Mouse (Mus musculus) intestine, postnatal 0 days (tissue): ENCODE data around the gene CK137956. TPM values are rescaled to one million over a fixed set of nuclear protein-coding genes. Genes with fewer than 3 reads are reported as not detected.

ENCODE experiments used
- ATAC-seq: fragments of 200-750 bp; cut with Nextera tagmentation; 2 replicates; pipeline ENCODE4 v1.8.0; 2017; ENCODE audit warnings: mild to moderate bottlenecking, moderate TSS enrichment, moderate library complexity
- H3K27ac ChIP-seq: fragments of 300-500 bp; sonication (generic); 2 replicates; pipeline ENCODE4 v1.5.1; 2014; ENCODE audit warnings: mild to moderate bottlenecking, low read depth, low read length, moderate library complexity
- H3K27me3 ChIP-seq: fragments of 300-500 bp; sonication (generic); replicated peaks from 2 replicates; pipeline ENCODE4 v1.6.1; 2014; ENCODE audit warnings: low read length, mixed read lengths; ENCODE audit not compliant: control insufficient read depth, insufficient read depth
- H3K36me3 ChIP-seq: fragments of 300-500 bp; sonication (generic); 2 replicates; pipeline ENCODE4 v1.6.1; 2014; ENCODE audit warnings: mild to moderate bottlenecking, moderate library complexity; ENCODE audit not compliant: control insufficient read depth, insufficient read depth
- H3K4me1 ChIP-seq: fragments of 300-500 bp; sonication (generic); replicated peaks from 2 replicates; pipeline ENCODE4 v1.6.1; 2014; ENCODE audit warnings: antibody characterized with exemption, low read length, mixed read lengths; ENCODE audit not compliant: control insufficient read depth, insufficient read depth
- H3K4me2 ChIP-seq: fragments of 300-500 bp; sonication (generic); replicated peaks from 2 replicates; pipeline ENCODE4 v1.6.1; 2014; ENCODE audit warnings: low read depth, mild to moderate bottlenecking, moderate library complexity
- H3K4me3 ChIP-seq: fragments of 300-500 bp; sonication (generic); 2 replicates; pipeline ENCODE4 v1.5.1; 2014; ENCODE audit warnings: low read depth, low read length
- H3K9ac ChIP-seq: fragments of 300-500 bp; sonication (generic); 2 replicates; pipeline ENCODE4 v1.6.1; 2014; ENCODE audit warnings: mild to moderate bottlenecking, low read depth, low read length
- H3K9me3 ChIP-seq: fragments of 300-500 bp; sonication (generic); 2 replicates; pipeline ENCODE4 v1.6.1; 2016; ENCODE audit warnings: mixed run types; ENCODE audit not compliant: control insufficient read depth
- CTCF ChIP-seq: sonication (generic); IDR thresholded peaks from 2 replicates; pipeline ENCODE4 v1.5.1; 2016; ENCODE audit warnings: low read depth, mild to moderate bottlenecking, control low read depth, antibody characterized with exemption, moderate library complexity
- WGBS: fragments of 180-500 bp; shearing (Covaris S2); extraction: QIAGEN DNeasy Blood & Tissue Kit; methylation state at CpG from one replicate; pipeline ENCODE4 v1.1.7; 2014; 5-methylcytosine and 5-hydroxymethylcytosine counted together
- polyA plus RNA-seq: library from polyadenylated mRNA; unstranded; fragments of >200 nt; fragmentation: Nextera tagmentation; extraction: Ambion mirVana; gene quantifications from 2 replicates; pipeline ENCODE4 v1.2.1, GENCODE M21; 2015

Gene CK137956
- polyA plus RNA-seq, 1 experiment from 2014 or later = not detected

DNA sequence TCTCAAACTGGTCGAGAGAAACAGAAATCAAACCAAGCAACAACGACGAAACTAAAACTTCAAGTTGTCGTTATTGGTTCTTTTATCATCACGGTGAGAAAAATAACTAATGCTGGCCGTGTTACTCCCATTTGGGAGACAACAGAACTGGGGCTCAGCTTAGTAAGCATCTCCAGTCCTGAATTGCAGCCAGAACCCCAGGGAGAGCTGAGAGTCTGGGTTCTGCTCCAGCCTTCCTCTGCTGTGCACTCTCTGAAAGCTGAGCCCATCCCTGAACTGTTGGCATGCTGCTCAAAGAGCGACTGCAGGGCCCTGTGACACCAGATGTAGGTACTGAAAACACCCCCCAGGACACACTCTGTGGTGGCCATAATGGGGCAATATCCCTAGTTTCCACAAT lies 33.3 kb downstream of the CK137956 start:
- 86% methylated on average over 7 of the region's 7 CpGs for WGBS
- Histone ChIP-seq H3K4me1 (no peaks in the 10 kb centered on the region), H3K4me2 (no peak overlapping the region), H3K9ac (no peak overlapping the region), H3K27me3 (no peaks in the 10 kb centered on the region), H3K9me3 (no peaks in the 10 kb centered on the region), H3K36me3 (no peaks in the 10 kb centered on the region), H3K27ac (no peak overlapping the region), H3K4me3 (no peak overlapping the region)
- no peak for ATAC-seq
- TF ChIP-seq CTCF = no peak

DNA sequence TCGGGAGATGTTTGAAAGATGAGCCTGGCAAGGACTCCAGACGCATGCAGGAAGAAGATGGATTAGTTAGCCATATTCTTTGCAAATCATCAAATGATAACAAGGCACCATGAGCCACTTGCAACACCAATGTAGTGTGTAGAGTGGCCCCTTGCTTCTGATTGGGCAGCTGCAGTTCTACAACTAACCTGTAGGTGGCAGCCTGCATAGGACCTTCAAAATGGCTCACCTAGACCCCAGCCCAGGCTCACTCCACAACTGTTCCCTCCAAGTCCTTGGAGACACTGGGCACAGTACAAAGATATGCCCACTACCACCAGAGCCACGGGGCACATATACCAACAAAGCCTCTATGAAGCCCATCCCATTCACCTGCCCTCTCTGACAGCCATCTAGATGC lies 35.4 kb downstream of the CK137956 start:
- TF ChIP-seq CTCF = peak; percentile 70

DNA sequence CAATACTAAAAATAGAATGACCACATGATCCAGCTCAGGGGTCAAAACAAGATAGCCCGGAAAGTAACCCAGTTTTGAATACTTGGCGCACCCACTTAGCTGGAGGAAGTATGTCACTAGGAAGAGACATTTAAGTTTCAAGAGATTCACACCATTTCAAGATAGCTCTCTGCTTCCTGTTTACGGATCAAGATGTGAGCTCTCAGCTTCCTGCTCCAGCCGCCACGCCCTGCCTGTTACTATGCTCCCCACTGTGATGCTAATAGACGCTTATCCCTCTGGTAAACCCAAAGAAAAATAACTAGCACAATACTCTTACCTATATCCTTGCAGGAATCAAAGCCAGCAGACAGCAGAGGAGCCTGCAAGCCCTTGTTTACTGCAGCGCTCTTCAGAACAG lies 57.2 kb downstream of the CK137956 start:
- no peak for TF ChIP-seq CTCF
- H3K9me3 ChIP-seq = no peaks in the 10 kb centered on the region
- H3K9ac ChIP-seq = no peak overlapping the region
- no peak overlapping the region for H3K4me3 ChIP-seq
- no peaks in the 10 kb centered on the region for H3K27me3 ChIP-seq
- no peaks in the 10 kb centered on the region for H3K36me3 ChIP-seq
- H3K4me2 ChIP-seq = no peak overlapping the region
- no peaks in the 10 kb centered on the region for H3K4me1 ChIP-seq
- ATAC-seq = no peak
- 86% methylated on average over 7 of the region's 7 CpGs for WGBS
- H3K27ac ChIP-seq = no peak overlapping the region

More for the DNA sequence above, 35.4 kb downstream of the CK137956 start:
- ATAC-seq = no peak
- Histone ChIP-seq H3K4me3 (no peak overlapping the region), H3K9me3 (no peaks in the 10 kb centered on the region), H3K27me3 (no peaks in the 10 kb centered on the region), H3K9ac (no peak overlapping the region), H3K4me1 (no peaks in the 10 kb centered on the region), H3K4me2 (no peak overlapping the region), H3K36me3 (no peaks in the 10 kb centered on the region), H3K27ac (no peak overlapping the region)
- 47% methylated on average over 3 of the region's 3 CpGs for WGBS

DNA sequence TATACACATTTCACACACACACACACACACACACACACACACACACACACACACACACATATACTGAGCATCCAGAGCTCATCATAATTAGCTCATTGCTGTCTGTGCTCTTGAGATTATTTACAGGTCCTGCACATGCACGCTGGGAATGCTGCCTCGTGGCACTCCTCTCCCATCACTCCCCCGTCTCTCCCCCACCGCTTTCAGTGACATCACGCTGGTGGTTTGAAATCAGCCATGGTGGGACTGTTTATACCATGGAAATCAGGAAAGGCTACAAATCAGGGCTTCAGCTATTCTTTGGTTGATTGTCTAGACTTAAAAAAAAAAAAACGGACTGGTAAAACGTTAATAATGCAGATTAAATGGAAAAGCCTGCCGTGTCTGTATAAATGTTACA lies 63.6 kb downstream of the CK137956 start:
- H3K4me1 ChIP-seq = no peaks in the 10 kb centered on the region
- no peak for TF ChIP-seq CTCF
- H3K4me3 ChIP-seq = no peak overlapping the region
- H3K27me3 ChIP-seq = no peaks in the 10 kb centered on the region
- no peak overlapping the region for H3K27ac ChIP-seq
- H3K36me3 ChIP-seq = no peaks in the 10 kb centered on the region
- no peak overlapping the region for H3K9ac ChIP-seq
- H3K9me3 ChIP-seq = no peaks in the 10 kb centered on the region
- no peak overlapping the region for H3K4me2 ChIP-seq
- ATAC-seq = no peak
- 67% methylated on average over 8 of the region's 8 CpGs for WGBS

DNA sequence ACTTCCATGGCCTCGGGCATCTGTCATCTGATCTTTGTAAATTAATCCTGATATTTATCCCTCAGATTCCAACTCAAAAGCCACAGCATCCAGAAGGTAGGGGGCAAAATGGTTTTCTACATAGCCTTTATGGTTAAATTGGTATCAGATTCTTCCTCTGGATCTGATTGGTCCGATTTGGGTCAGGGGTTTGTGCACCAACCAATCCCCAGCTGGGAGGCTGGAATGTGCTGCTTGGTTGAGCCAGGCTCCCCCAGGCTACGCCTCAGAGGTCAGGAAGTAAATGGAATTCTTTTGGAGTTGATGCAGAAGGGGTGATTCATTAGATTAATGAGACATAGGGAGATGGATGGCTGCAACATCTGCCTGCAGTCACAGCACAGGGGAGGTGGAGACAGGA lies 66.8 kb downstream of the CK137956 start:
- no peak for ATAC-seq
- Histone ChIP-seq H3K36me3 (no peaks in the 10 kb centered on the region), H3K9ac (no peak overlapping the region), H3K27me3 (no peaks in the 10 kb centered on the region), H3K9me3 (no peaks in the 10 kb centered on the region), H3K4me1 (no peaks in the 10 kb centered on the region), H3K4me2 (no peak overlapping the region), H3K27ac (no peak overlapping the region), H3K4me3 (no peak overlapping the region)
- TF ChIP-seq CTCF = no peak
- WGBS = 67% methylated on average over 3 of the region's 3 CpGs

DNA sequence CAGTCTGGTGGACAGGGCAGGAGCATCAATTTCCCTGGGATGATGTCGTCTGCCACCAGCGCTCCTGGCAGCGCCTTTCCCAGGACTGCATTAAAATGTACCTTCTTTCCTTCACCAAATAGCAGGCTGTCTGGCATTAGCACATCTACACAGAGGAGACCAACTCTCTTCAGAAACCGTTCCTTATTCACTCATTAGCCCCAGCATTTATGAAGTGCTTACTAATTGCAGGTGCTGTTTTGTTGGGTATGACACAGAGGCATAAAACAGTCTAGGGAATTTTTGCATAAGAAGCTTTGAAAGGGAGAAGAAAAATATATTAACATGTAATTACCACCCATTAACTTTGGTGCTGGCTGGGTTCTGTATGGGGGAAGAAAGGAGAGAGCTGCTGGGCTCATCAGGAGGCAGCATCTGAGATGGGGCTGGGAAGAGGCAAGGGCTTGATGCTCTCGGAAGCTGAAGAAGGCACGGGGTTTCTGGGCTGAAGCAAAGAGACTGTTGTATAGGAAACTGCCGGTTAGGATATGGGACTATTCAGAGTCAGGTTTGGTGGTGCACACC lies 69.8 kb downstream of the CK137956 start:
- no peak for ATAC-seq
- TF ChIP-seq CTCF = no peak
- WGBS = 73% methylated on average over 7 of the region's 7 CpGs
- Histone ChIP-seq H3K4me3 (no peak overlapping the region), H3K4me1 (no peaks in the 10 kb centered on the region), H3K9me3 (no peaks in the 10 kb centered on the region), H3K27ac (no peak overlapping the region), H3K36me3 (no peaks in the 10 kb centered on the region), H3K4me2 (no peak overlapping the region), H3K27me3 (no peaks in the 10 kb centered on the region), H3K9ac (no peak overlapping the region)

DNA sequence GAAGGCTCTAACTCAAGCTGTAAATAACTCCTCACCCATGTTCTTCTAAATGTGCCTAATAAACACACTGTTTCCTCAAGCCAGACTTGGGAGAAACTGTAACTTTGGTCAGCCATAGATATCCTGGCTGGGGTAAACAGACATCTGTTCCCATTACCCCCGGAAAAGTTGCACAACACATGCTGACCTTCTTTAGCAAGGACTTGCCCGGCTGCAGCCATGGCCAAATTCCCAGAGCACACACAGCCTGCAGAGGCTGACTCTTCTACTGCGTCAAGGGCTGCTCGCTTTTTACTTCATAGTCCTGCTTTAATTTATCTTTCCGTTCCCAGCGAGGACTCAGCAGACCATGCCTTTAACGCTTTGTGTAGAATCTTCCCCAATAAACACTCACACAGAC lies 81.7 kb downstream of the CK137956 start:
- H3K9me3 ChIP-seq = no peaks in the 10 kb centered on the region
- H3K4me1 ChIP-seq = no peaks in the 10 kb centered on the region
- no peak overlapping the region for H3K9ac ChIP-seq
- no peak overlapping the region for H3K27ac ChIP-seq
- no peaks in the 10 kb centered on the region for H3K36me3 ChIP-seq
- no peak overlapping the region for H3K4me3 ChIP-seq
- no peak for ATAC-seq
- H3K4me2 ChIP-seq = no peak overlapping the region
- no peaks in the 10 kb centered on the region for H3K27me3 ChIP-seq
- no peak for TF ChIP-seq CTCF
- 68% methylated on average over 7 of the region's 7 CpGs for WGBS
